Mouse (Mus musculus): Measurements from ENCODE around the gene Sphkap. TPM values are rescaled to one million over a fixed set of nuclear protein-coding genes. Genes with fewer than 3 reads are reported as not detected.

Gene Sphkap
- polyA plus RNA-seq (2012) = 0.02 TPM in 1 of 2 replicates, not detected in the other

DNA sequence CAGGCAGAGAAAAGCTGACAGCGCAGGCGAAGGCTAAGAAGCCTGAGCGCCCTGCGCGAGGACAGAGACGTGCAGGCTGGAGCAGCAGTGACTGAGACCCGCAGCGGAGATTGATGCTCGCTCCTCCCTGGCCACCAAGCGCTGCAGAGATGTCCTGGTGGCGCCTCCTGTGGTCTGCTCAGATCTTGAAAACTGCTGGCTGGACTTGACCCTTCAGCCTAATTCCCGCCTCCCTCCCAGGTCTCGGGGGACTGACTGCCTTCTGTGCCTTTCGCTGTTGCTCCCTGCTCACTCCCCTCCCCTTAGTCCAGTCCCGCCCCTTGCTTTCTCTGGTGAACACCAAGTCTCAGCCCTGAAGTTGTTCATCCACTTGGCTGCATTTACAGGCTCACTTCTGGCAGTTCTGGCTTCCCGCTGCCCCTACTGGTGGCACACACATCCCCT, at the start of gene Sphkap:
Sphkap (minus strand) TSS at position 180 of the 444 bp plus-strand sequence.

Other genes starting within 250 kb of the Sphkap start
- gene Daw1, start 248.4 kb downstream of the Sphkap start, polyA plus RNA-seq (2012) = not detected in 2 replicates